In the genomic region with DNA sequence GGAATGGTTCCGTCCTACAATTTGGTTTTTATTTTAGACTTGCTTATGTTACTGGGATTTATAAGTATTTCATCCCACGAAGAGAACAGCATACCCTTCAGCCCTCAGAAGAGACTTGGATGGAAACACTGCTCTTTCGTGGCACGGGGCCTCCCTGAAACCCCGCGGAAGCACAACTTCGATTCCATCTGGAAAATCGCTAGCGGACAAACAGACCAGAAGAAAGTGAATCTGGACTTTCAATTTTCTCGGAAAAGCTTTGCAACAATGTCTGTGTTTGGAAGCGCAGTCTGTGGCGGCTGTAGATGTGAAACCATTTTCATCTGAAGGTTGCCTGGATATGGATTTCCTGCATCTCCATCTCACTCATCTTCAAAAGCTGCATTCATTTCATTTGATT, we compare ENCODE assay signal across 16 mouse cellular contexts.
A peak's percentile ranks its signal among the peaks of the same experiment; 100 is the strongest.
DNase-seq lines count a peak whose midpoint lies in the region; ATAC-seq and TF ChIP-seq lines count a peak whose summit lies in the region.
"Had no signal": no experiment of that assay in that cellular context is flagged by ENCODE, and none has a peak within 500 bp of the region (broad histone marks: within the 10 kb centered on the region; RNA-seq: fewer than 3 reads in every experiment).

No protein-coding gene starts in this region.

- no peaks in the 10 kb centered on the region for H3K27me3 ChIP-seq in heart, postnatal 0 days (ENCODE audit: control insufficient read depth, insufficient read depth, low read length)
- H3K27me3 ChIP-seq in heart, embryonic 11.5 days (ENCODE audit: control insufficient read depth, insufficient read depth, low read length), result no peaks in the 10 kb centered on the region
- H3K27me3 ChIP-seq in stomach, postnatal 0 days (ENCODE audit: control insufficient read depth, insufficient read depth, low read length), result no peaks in the 10 kb centered on the region
- H3K27me3 ChIP-seq: embryonic facial prominence, embryonic 13.5 days; forebrain, embryonic 15.5 days; hindbrain, embryonic 13.5 days; neural tube, embryonic 15.5 days had no signal

- WGBS in heart, postnatal 0 days, result 76% methylated on average over 12 of the region's 12 CpGs
- 87% methylated on average over 12 of the region's 12 CpGs for WGBS in heart, embryonic 11.5 days (ENCODE audit: insufficient replicate concordance)
- WGBS in stomach, postnatal 0 days, result 60% methylated on average over 12 of the region's 12 CpGs

- H3K4me3 ChIP-seq in heart, postnatal 0 days (ENCODE audit: low read depth, low read length), result no peak overlapping the region
- H3K4me3 ChIP-seq in heart, embryonic 11.5 days (ENCODE audit: low read depth, low read length), result no peak overlapping the region
- H3K4me3 ChIP-seq in gastrocnemius, adult 2 months, result peak overlapping the region; percentile 62
- no peak overlapping the region for H3K4me3 ChIP-seq in stomach, postnatal 0 days (ENCODE audit: low read depth, low read length)
- H3K4me3 ChIP-seq: embryonic facial prominence, embryonic 13.5 days; forebrain, embryonic 15.5 days; hindbrain, embryonic 13.5 days; neural tube, embryonic 15.5 days had no signal

- no peak for TF ChIP-seq CTCF in heart, postnatal 0 days (IDR thresholded peaks at IDR 0.05; ENCODE audit: low read depth)
- no peak for TF ChIP-seq CTCF in gastrocnemius, adult 2 months (IDR thresholded peaks at IDR 0.05)
- TF ChIP-seq CTCF in stomach, postnatal 0 days (IDR thresholded peaks at IDR 0.05; ENCODE audit: low read depth), result no peak

- ATAC-seq in heart, postnatal 0 days (ENCODE audit: insufficient read depth, low read depth), result no peak
- no peak for ATAC-seq in heart, embryonic 11.5 days (replicated peaks; ENCODE audit: insufficient number of reproducible peaks, low FRiP score, low TSS enrichment)
- ATAC-seq in stomach, postnatal 0 days (ENCODE audit: low FRiP score, low TSS enrichment), result no peak
- no peak for ATAC-seq in inflammation-experienced regulatory T-cells, adult 6 months
- ATAC-seq: forebrain, embryonic 15.5 days; midbrain, embryonic 16.5 days had no signal

- H3K27ac ChIP-seq in heart, postnatal 0 days (ENCODE audit: low read depth), result no peak overlapping the region
- H3K27ac ChIP-seq in heart, embryonic 11.5 days (ENCODE audit: low read depth, low read length), result no peak overlapping the region
- peak overlapping the region; percentile 79 for H3K27ac ChIP-seq in gastrocnemius, adult 2 months
- peak overlapping the region; percentile 53 for H3K27ac ChIP-seq in stomach, postnatal 0 days (replicated peaks)
- H3K27ac ChIP-seq: embryonic facial prominence, embryonic 13.5 days; forebrain, embryonic 15.5 days; hindbrain, embryonic 13.5 days; neural tube, embryonic 15.5 days had no signal

- TF ChIP-seq EP300 in heart, postnatal 0 days (IDR thresholded peaks at IDR 0.05; ENCODE audit: low read depth), result no peak
- TF ChIP-seq EP300 in stomach, postnatal 0 days (optimal IDR thresholded peaks at IDR 0.05), result no peak

- H3K36me3 ChIP-seq in heart, postnatal 0 days (replicated peaks; ENCODE audit: control insufficient read depth, insufficient read depth, low read length), result no peaks in the 10 kb centered on the region
- no peaks in the 10 kb centered on the region for H3K36me3 ChIP-seq in heart, embryonic 11.5 days (ENCODE audit: control insufficient read depth, insufficient read depth, low read length)
- H3K36me3 ChIP-seq in stomach, postnatal 0 days (ENCODE audit: control insufficient read depth, insufficient read depth, low read length), result no peaks in the 10 kb centered on the region
- H3K36me3 ChIP-seq: embryonic facial prominence, embryonic 13.5 days; forebrain, embryonic 15.5 days; hindbrain, embryonic 13.5 days; neural tube, embryonic 15.5 days had no signal

- H3K9me3 ChIP-seq in heart, postnatal 0 days (replicated peaks; ENCODE audit: control insufficient read depth, low read length), result no peaks in the 10 kb centered on the region
- H3K9me3 ChIP-seq in heart, embryonic 11.5 days (replicated peaks; ENCODE audit: control insufficient read depth, low read length), result no peaks in the 10 kb centered on the region
- H3K9me3 ChIP-seq in stomach, postnatal 0 days (ENCODE audit: control insufficient read depth, low read length), result no peaks in the 10 kb centered on the region
- H3K9me3 ChIP-seq: embryonic facial prominence, embryonic 13.5 days; forebrain, embryonic 15.5 days; hindbrain, embryonic 13.5 days; neural tube, embryonic 15.5 days had no signal

- H3K4me2 ChIP-seq in heart, postnatal 0 days (ENCODE audit: low read depth, low read length), result 0 out of 2 replicates have a peak overlapping the region, but pooled peaks have one; percentile 6
- H3K4me2 ChIP-seq in heart, embryonic 11.5 days, result no peak overlapping the region
- peak overlapping the region; percentile 38 for H3K4me2 ChIP-seq in stomach, postnatal 0 days (replicated peaks; ENCODE audit: low read depth)
- H3K4me2 ChIP-seq: embryonic facial prominence, embryonic 13.5 days; forebrain, embryonic 15.5 days; hindbrain, embryonic 13.5 days; neural tube, embryonic 15.5 days had no signal

- intact Hi-C loops in gastrocnemius, adult 2 months (cut with DNase I), result no loop called here
- intact Hi-C loops in heart, postnatal 10 days (cut with DNase I), result no loop called here

- no peak overlapping the region for H3K9ac ChIP-seq in heart, postnatal 0 days (replicated peaks; ENCODE audit: low read depth, low read length)
- no peak overlapping the region for H3K9ac ChIP-seq in heart, embryonic 11.5 days (ENCODE audit: low read depth, low read length)
- H3K9ac ChIP-seq in stomach, postnatal 0 days (ENCODE audit: low read length), result peak overlapping the region; percentile 23; the same call in 1 of the 2 replicates
- H3K9ac ChIP-seq: embryonic facial prominence, embryonic 13.5 days; forebrain, embryonic 15.5 days; hindbrain, embryonic 13.5 days; neural tube, embryonic 15.5 days had no signal

- no peaks in the 10 kb centered on the region for H3K4me1 ChIP-seq in heart, postnatal 0 days (ENCODE audit: control insufficient read depth, insufficient read depth)
- H3K4me1 ChIP-seq in heart, embryonic 11.5 days (ENCODE audit: control insufficient read depth, insufficient read depth, low read length), result no peaks in the 10 kb centered on the region
- H3K4me1 ChIP-seq in stomach, postnatal 0 days (replicated peaks; ENCODE audit: control insufficient read depth, insufficient read depth), result no peaks in the 10 kb centered on the region
- H3K4me1 ChIP-seq: embryonic facial prominence, embryonic 13.5 days; hindbrain, embryonic 13.5 days; neural tube, embryonic 15.5 days had no signal

- no peak for DNase-seq in heart, postnatal 0 days (ENCODE audit: low spot score)
- DNase-seq in gastrocnemius, adult 2 months, result peak; percentile 39
- peak; percentile 16 to 18 for DNase-seq in heart, postnatal 10 days
- DNase-seq in stomach, postnatal 0 days (ENCODE audit: low spot score), result no peak
- DNase-seq in lung, adult 18-20 months, result no peak
- DNase-seq: cerebellum, adult 11 months; cerebellum, postnatal 10 days; lung, adult 2 months; right cerebral cortex, postnatal 14 days had no signal

Comparison
In these comparisons a context has a peak if more than half of its experiments do, and no peak if none do; other contexts are left out.
1. DNase-seq: peak in gastrocnemius, adult 2 months (single experiment) and heart, postnatal 10 days (2 of 2); none in heart, postnatal 0 days (single experiment), stomach, postnatal 0 days (single experiment) and lung, adult 18-20 months (0 of 2).
2. H3K27ac ChIP-seq: peak in gastrocnemius, adult 2 months (single experiment) and stomach, postnatal 0 days (single experiment); none in heart, postnatal 0 days (single experiment) and heart, embryonic 11.5 days (single experiment).